Mouse (Mus musculus): ENCODE measurements around the gene Tbc1d17.
A peak's percentile ranks its signal among the peaks of the same experiment; 100 is the strongest.

Tbc1d17 gene

GRCm38 (mm10) chr7:44852259-44853027 lies 3.6 kb upstream of the Tbc1d17 start:
- DNase-seq (ENCODE audit: low spot score): no peak

DNA sequence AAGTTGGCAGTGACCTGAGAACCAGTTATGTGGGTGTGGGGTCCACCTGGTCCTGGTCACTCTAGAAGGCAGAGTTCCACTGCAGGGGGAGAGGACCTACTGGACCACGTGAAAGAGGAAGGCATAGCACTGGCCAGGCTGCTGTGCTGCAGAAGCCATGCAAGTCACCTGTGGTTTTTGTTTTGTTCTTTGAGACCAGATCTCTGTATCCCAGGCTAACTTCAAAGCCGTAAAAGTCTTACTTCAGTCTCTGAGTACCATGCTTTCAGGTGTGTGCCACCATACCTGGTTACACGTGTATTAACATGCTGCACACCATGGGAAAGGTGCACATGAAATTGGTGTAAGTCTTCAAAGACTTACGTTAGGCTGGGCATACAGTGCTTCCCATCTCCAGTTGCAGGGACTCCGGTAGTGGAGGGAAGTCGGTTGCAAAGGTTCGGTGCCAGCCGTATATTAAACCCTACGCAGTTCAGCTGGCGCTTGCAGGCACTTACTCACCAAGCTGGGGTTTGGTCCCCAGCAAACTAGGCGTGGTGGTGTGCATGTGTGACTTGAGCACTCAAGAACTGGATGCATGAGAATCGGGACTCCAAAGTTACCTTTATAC lies 2.9 kb upstream of the Tbc1d17 start:
- no peak for DNase-seq (ENCODE audit: low spot score)

- no peak for DNase-seq (ENCODE audit: low spot score)
Observed at GRCm38 (mm10) chr7:44850789-44851624, 2.1 kb upstream of the Tbc1d17 start.

DNA sequence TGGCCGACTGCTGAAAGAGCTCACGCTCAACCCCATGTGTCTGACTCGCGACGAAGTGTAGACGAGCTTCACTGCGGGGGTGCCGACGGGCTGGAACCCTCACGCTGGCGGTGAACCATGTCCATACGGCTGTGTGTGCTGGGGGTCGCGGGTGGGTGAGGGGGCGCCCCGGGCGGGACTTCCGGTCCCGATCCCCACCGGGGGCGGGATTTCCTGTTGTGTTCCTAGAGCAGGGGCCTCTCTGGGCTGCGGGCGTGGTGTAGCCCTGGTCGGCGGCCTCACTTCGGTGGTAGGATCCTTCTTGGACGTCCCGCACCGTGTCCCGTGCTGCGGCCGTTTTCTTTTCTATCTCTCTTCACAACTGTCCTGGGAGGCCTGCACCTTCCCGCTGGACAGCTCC lies 1.3 kb upstream of the Tbc1d17 start:
- peak; percentile 71 for DNase-seq (ENCODE audit: low spot score)

- DNase-seq (ENCODE audit: low spot score): peak; percentile 88
Observed at GRCm38 (mm10) chr7:44849416-44850111, 685 bp upstream of the Tbc1d17 start.

GRCm38 (mm10) chr7:44847772-44848171 lies 1.1 kb downstream of the Tbc1d17 start:
- DNase-seq (ENCODE audit: low spot score): no peak

- DNase-seq (ENCODE audit: low spot score): no peak
Observed at GRCm38 (mm10) chr7:44846804-44847203, 2.1 kb downstream of the Tbc1d17 start.

DNA sequence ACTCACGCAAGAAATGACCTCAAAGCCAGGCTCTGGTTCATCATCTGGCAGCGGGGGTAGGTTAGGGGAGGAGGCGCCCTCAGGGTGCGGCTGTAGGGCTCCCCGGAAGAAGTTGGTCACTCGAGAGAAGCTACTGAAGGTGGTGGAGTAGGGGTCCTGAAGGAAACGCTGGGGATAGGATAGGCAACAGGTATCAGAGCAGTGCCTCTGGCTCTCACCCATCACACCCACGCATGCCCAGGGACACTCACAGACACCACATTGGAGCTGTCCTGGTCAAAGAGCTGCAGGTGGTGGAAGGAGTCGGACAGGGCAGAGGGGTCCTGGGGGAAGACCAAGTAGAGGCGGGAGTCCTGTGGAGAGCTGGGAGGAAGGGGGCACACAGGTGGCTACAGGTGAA lies 3.9 kb downstream of the Tbc1d17 start:
- no peak for DNase-seq (ENCODE audit: low spot score)

- no peak for DNase-seq (ENCODE audit: low spot score)
Observed at GRCm38 (mm10) chr7:44841825-44842463, 6.9 kb downstream of the Tbc1d17 start.

DNA sequence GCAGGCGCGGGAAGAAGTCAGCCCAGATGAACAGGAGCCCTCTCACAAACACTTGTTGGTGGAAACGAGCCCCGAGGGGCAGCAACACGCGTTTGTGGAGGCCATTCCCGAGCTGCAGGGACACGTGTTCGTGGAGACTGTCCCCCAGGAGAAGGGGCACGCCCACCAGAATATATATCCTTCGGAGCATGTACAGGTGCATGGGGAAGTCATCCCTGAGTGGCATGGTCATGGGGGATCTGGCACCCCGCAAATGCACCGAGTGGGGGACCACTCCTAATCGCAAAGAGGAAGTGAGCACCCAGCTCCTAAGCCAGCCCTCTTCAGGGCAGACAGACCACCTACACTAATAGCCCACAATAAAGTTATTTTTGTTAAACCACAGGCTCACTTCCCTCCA lies 8.5 kb downstream of the Tbc1d17 start:
- DNase-seq (ENCODE audit: low spot score): no peak

DNA sequence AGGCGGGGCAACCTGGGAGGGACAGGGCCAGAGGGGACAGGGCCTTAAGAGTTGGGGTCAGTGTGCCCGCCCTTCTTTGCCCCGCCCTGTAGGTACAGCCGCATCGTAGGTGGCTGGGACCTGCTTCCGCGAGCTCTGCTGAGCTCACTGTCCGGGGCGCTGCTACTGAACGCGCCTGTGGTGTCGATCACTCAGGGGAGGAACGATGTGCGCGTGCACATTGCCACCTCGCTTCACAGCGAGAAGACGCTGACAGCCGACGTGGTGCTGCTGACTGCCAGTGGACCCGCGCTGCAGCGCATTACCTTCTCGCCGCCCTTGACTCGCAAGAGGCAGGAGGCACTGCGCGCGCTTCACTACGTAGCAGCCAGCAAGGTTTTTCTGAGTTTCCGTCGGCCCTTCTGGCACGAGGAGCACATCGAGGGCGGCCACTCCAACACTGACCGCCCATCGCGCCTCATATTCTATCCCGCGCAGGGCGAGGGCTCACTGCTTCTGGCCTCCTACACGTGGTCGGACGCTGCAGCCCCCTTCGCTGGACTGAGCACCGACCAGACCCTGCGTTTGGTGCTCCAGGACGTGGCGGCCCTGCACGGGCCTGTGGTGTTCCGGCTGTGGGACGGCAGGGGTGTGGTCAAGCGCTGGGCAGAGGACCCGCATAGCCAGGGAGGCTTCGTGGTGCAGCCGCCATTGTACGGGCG lies 9.2 kb downstream of the Tbc1d17 start:
- DNase-seq (ENCODE audit: low spot score): no peak

- DNase-seq (ENCODE audit: low spot score): no peak
Observed at GRCm38 (mm10) chr7:44839171-44839490, 9.7 kb downstream of the Tbc1d17 start.

- DNase-seq (ENCODE audit: low spot score): no peak
Observed at GRCm38 (mm10) chr7:44838073-44838472, 10.8 kb downstream of the Tbc1d17 start.

DNA sequence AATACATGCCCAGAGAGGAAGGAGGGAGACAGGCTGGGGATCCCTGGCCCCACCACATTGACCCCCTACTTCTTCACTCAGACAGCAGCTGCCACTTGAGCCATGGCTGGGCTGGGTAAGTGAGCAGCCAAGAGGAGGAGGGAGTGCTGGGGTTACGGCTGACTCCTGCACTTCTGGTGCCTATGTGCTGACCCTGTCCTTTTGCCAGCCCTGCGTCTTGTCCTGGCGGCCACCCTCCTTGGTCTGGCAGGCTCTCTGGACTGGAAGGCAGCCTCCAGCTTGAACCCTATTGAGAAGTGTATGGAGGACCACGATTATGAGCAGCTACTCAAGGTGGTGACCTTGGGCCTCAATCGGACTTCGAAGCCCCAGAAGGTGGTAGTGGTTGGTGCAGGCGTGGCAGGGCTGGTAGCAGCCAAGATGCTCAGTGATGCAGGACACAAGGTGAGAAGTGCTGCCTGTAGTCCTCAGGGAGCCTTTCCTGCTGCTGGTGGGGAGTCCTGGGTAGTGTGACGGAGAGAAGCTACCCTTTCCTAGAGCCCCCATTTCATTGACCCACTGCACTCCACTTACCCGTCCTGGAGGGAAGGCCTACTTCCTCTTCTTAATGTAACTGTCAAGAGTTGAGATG lies 12.3 kb downstream of the Tbc1d17 start:
- no peak for DNase-seq (ENCODE audit: low spot score)

GRCm38 (mm10) chr7:44836016-44836404 lies 12.9 kb downstream of the Tbc1d17 start:
- DNase-seq (ENCODE audit: low spot score): no peak

GRCm38 (mm10) chr7:44835373-44836015 lies 13.4 kb downstream of the Tbc1d17 start:
- no peak for DNase-seq (ENCODE audit: low spot score)

GRCm38 (mm10) chr7:44832763-44833162 lies 16.1 kb downstream of the Tbc1d17 start:
- no peak for DNase-seq (ENCODE audit: low spot score)

DNA sequence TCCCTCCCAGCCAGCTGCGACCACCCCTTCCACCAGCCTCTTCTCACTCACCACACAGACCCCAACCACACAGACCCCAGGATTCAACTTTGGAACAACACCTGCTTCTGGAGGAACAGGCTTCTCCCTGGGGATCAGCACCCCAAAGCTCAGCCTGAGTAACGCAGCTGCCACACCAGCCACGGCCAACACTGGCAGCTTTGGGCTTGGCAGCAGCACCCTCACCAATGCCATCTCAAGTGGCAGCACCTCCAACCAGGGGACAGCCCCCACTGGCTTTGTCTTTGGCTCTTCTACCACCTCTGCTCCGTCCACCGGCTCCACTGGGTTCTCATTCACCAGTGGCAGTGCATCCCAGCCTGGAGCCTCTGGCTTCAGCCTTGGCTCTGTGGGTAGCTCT lies 20.2 kb downstream of the Tbc1d17 start:
- DNase-seq (ENCODE audit: low spot score): no peak

DNA sequence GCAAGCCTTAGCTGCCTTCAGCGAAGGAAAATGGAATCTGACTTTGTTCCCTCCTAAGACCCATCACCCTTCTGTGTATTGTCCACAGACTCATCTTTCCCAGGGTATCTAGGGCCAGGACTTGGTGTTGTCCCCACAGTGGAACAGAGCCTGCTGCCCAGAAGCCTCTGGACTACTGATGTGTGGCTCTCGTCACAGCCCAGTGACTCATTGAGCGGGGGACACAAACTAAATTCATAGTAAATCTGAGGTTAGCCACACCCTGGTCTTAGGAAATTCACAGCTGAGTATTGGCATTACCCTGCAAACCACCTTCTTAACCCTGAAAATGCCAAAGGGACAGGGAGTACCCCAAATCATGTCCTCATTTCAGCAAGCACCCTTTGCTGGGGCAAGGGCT lies 22.1 kb downstream of the Tbc1d17 start:
- DNase-seq (ENCODE audit: low spot score): no peak

GRCm38 (mm10) chr7:44824872-44825271 lies 24.0 kb downstream of the Tbc1d17 start:
- no peak for DNase-seq (ENCODE audit: low spot score)

Data from ovary, adult 18-20 months (tissue).